Mouse (Mus musculus): ENCODE results near the gene Irf4.

Gene Irf4

GRCm38 (mm10) chr13:30764014-30764740 is 15.2 kb downstream of the Irf4 start:
- no peak for DNase-seq

- DNase-seq = no peak
Observed at GRCm38 (mm10) chr13:30765906-30766305, 16.9 kb downstream of the Irf4 start.

GRCm38 (mm10) chr13:30766636-30767476 is 17.8 kb downstream of the Irf4 start:
- no peak for DNase-seq

- DNase-seq = no peak
Observed at GRCm38 (mm10) chr13:30767477-30768127, 18.6 kb downstream of the Irf4 start.

- no peak for DNase-seq
Observed at GRCm38 (mm10) chr13:30776021-30776420, 27.0 kb downstream of the Irf4 start.

- no peak for DNase-seq
Observed at GRCm38 (mm10) chr13:30777678-30778179, 28.7 kb downstream of the Irf4 start.

- no peak for DNase-seq
Observed at GRCm38 (mm10) chr13:30781905-30782304, 32.9 kb downstream of the Irf4 start.

- no peak for DNase-seq
Observed at GRCm38 (mm10) chr13:30782419-30782818, 33.4 kb downstream of the Irf4 start.

GRCm38 (mm10) chr13:30785423-30786040 is 36.5 kb downstream of the Irf4 start:
- DNase-seq = no peak

GRCm38 (mm10) chr13:30786235-30787035 is 37.4 kb downstream of the Irf4 start:
- no peak for DNase-seq

- no peak for DNase-seq
Observed at GRCm38 (mm10) chr13:30787036-30787320, 38.0 kb downstream of the Irf4 start.

GRCm38 (mm10) chr13:30787556-30787955 is 38.5 kb downstream of the Irf4 start:
- no peak for DNase-seq

- DNase-seq = no peak
Observed at GRCm38 (mm10) chr13:30787960-30788359, 38.9 kb downstream of the Irf4 start.

GRCm38 (mm10) chr13:30788421-30788820 is 39.4 kb downstream of the Irf4 start:
- no peak for DNase-seq

GRCm38 (mm10) chr13:30790016-30790415 is 41.0 kb downstream of the Irf4 start:
- DNase-seq = no peak

GRCm38 (mm10) chr13:30792308-30792707 is 43.3 kb downstream of the Irf4 start:
- no peak for DNase-seq

GRCm38 (mm10) chr13:30792741-30793140 is 43.7 kb downstream of the Irf4 start:
- no peak for DNase-seq

- DNase-seq = no peak
Observed at GRCm38 (mm10) chr13:30793196-30793595, 44.2 kb downstream of the Irf4 start.

- DNase-seq = no peak
Observed at GRCm38 (mm10) chr13:30793616-30794015, 44.6 kb downstream of the Irf4 start.

- DNase-seq = no peak
Observed at GRCm38 (mm10) chr13:30795960-30796359, 46.9 kb downstream of the Irf4 start.

- DNase-seq = no peak
Observed at GRCm38 (mm10) chr13:30801886-30802285, 52.9 kb downstream of the Irf4 start.

- no peak for DNase-seq
Observed at GRCm38 (mm10) chr13:30802336-30802955, 53.4 kb downstream of the Irf4 start.

Measured in kidney, postnatal 25 days (tissue).